Mouse (Mus musculus) forebrain, embryonic 14.5 days (tissue): ENCODE measurements at regions not wholly inside any gene's neighbourhood (a gene's known extent, or its start where the extent isn't known, plus 50 kb on each side); places are given as distances from the start of the nearest gene placed in this dataset.
A peak's percentile ranks its signal among the peaks of the same experiment; 100 is the strongest.

Experiments
- ATAC-seq: fragments of 200-750 bp; cut with Nextera tagmentation; 2 replicates; pipeline ENCODE4 v1.8.0; 2017; ENCODE audit warnings: mild to moderate bottlenecking, moderate library complexity
- DNase-seq: peaks from one replicate; pipeline ENCODE4 v3.0.0-alpha.2; 2015; ENCODE audit warnings: low spot score
- H3K27ac ChIP-seq: fragments of 300-500 bp; sonication (generic); 2 replicates; pipeline ENCODE4 v1.5.1; 2014; ENCODE audit warnings: low read depth, mild to moderate bottlenecking, control low read depth, low read length, moderate library complexity
- H3K27me3 ChIP-seq: fragments of 300-500 bp; sonication (generic); replicated peaks from 2 replicates; pipeline ENCODE4 v1.6.1; 2014; ENCODE audit warnings: low read length, control low read depth, mixed read lengths; ENCODE audit not compliant: control insufficient read depth, insufficient read depth
- H3K36me3 ChIP-seq: fragments of 300-500 bp; sonication (generic); 2 replicates; pipeline ENCODE4 v1.6.1; 2014; ENCODE audit warnings: low read length, control low read depth; ENCODE audit not compliant: control insufficient read depth, insufficient read depth
- H3K4me1 ChIP-seq: fragments of 300-500 bp; sonication (generic); 2 replicates; pipeline ENCODE4 v1.6.1; 2014; ENCODE audit warnings: antibody characterized with exemption, low read length, control low read depth; ENCODE audit not compliant: control insufficient read depth, insufficient read depth
- H3K4me2 ChIP-seq: fragments of 300-500 bp; sonication (generic); 2 replicates; pipeline ENCODE4 v1.6.1; 2014; ENCODE audit warnings: mild to moderate bottlenecking, control low read depth, low read length
- H3K4me3 ChIP-seq: fragments of 300-500 bp; sonication (generic); 2 replicates; pipeline ENCODE4 v1.5.1; 2014; ENCODE audit warnings: low read depth, low read length, control low read depth
- H3K9ac ChIP-seq: fragments of 300-500 bp; sonication (generic); 2 replicates; pipeline ENCODE4 v1.6.1; 2014; ENCODE audit warnings: mild to moderate bottlenecking, low read length, control low read depth, moderate library complexity
- H3K9me3 ChIP-seq: fragments of 300-500 bp; sonication (generic); replicated peaks from 2 replicates; pipeline ENCODE4 v1.6.1; 2016; ENCODE audit warnings: low read length, control low read depth, mixed read lengths; ENCODE audit not compliant: control insufficient read depth
- WGBS: fragments of 180-500 bp; shearing (Covaris S2); extraction: QIAGEN DNeasy Blood & Tissue Kit; methylation state at CpG from one replicate; pipeline ENCODE4 v1.1.7; 2014; 5-methylcytosine and 5-hydroxymethylcytosine counted together

DNA sequence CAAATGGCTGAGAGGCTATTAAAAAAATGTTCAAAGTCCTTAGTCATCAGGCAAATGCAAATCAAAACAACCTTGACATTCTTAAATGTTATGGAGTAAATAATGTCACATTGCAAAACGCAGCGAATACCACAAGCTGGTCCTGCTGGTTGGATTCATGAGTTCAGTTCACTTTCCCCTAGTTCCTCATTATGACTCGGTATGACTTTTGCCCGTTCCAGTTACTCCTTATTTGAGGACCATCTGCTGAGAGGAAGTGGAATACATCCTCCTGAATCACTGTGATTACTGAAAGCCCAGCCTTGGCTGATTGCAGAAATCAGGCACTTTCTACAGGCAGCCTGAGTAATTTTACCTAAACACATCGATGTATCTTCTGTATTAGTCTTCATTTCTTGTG is 1276.9 kb downstream of the Efna5 start:
- Histone ChIP-seq H3K27me3 (no peaks in the 10 kb centered on the region), H3K27ac (no peak overlapping the region), H3K9ac (no peak overlapping the region), H3K4me2 (no peak overlapping the region), H3K4me3 (no peak overlapping the region), H3K36me3 (no peaks in the 10 kb centered on the region), H3K4me1 (no peaks in the 10 kb centered on the region), H3K9me3 (no peaks in the 10 kb centered on the region)
- DNase-seq: no peak
- no peak for ATAC-seq
- 96% methylated on average over 5 of the region's 5 CpGs for WGBS

DNA sequence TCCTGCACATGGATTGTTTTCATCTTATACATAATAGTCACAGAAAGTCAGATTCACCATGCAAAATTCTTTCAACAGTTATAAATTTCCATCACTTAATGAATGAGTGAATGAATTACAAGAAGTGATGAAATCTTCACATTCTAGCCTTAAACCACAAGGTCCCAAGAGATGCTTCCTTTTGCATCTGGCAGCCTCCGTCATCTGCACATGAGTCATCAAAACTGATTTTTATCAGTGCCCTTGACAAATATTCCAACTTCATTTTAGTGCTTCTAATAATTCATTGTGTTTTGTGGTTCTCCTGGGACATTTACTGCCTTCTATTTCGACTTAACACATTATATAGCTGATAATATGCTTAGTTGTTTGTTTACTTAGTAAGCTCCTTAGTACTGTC is 1291.9 kb downstream of the Efna5 start:
- no peaks in the 10 kb centered on the region for H3K27me3 ChIP-seq
- H3K9ac ChIP-seq: no peak overlapping the region
- no peak overlapping the region for H3K4me2 ChIP-seq
- no peak overlapping the region for H3K27ac ChIP-seq
- no peak overlapping the region for H3K4me3 ChIP-seq
- no peaks in the 10 kb centered on the region for H3K4me1 ChIP-seq
- no peaks in the 10 kb centered on the region for H3K36me3 ChIP-seq
- no peaks in the 10 kb centered on the region for H3K9me3 ChIP-seq
- 74% methylated on average over 2 of the region's 2 CpGs for WGBS
- no peak for ATAC-seq
- DNase-seq: no peak

DNA sequence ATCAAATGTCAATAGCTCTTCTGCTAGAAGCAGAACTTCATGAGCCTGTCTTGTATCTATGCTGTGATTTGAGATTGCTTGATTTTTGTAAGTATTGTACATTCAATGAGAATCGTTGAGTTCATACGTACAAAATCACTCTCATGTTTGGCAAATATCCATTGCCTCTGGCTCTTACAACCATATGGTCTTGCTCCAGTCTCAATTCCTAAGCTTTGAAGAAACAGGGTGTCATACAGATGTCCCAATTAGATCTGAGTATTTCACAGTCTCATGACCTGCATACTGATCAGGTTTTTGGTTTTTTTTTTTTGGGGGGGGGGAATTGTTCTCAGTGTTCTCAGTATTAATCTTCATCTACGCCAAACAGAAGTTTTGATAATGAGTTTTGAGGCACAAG is 1302.2 kb downstream of the Efna5 start:
- WGBS: 70% methylated on average over 3 of the region's 3 CpGs
- no peak overlapping the region for H3K27ac ChIP-seq
- no peaks in the 10 kb centered on the region for H3K36me3 ChIP-seq
- DNase-seq: peak; percentile 51
- H3K9me3 ChIP-seq: no peaks in the 10 kb centered on the region
- H3K4me2 ChIP-seq: no peak overlapping the region
- H3K9ac ChIP-seq: no peak overlapping the region
- H3K4me1 ChIP-seq: no peaks in the 10 kb centered on the region
- H3K4me3 ChIP-seq: no peak overlapping the region
- ATAC-seq: peak; percentile 71; the same call in 1 of the 2 replicates
- H3K27me3 ChIP-seq: no peaks in the 10 kb centered on the region

DNA sequence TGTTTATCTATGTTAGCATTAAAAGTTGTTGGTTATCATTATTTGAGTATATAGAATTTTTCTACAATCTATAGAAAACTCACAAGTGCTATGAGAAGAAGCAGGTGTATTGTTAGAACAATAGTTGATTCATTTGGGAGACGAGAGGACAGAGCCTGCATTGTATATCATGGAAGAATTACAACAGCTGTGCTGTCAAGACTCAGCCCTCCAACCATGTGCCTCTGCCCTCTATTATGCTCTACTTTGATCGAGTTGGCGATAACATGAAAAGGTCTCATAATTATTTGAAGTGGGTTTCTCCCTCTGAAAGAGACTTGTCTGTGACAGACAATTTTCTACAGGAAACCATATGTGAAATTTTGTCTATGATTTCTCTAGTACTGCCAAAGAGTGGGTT is 1310.2 kb downstream of the Efna5 start:
- H3K9me3 ChIP-seq: no peaks in the 10 kb centered on the region
- H3K36me3 ChIP-seq: no peaks in the 10 kb centered on the region
- H3K27me3 ChIP-seq: no peaks in the 10 kb centered on the region
- H3K9ac ChIP-seq: no peak overlapping the region
- ATAC-seq (no peak), DNase-seq (peak; percentile 9)
- H3K4me3 ChIP-seq: no peak overlapping the region
- 48% methylated on average over 3 of the region's 3 CpGs for WGBS
- no peak overlapping the region for H3K27ac ChIP-seq
- H3K4me1 ChIP-seq: no peaks in the 10 kb centered on the region
- H3K4me2 ChIP-seq: no peak overlapping the region
